Mouse (Mus musculus) natural killer cell, adult 2 months (primary cell): ENCODE measurements around the gene Stab1.
A peak's percentile ranks its signal among the peaks of the same experiment; 100 is the strongest.

Source experiments
- DNase-seq, 2 experiments: peaks; one replicate each; pipeline ENCODE4 v3.0.0; 2022; ENCODE audit warnings: low spot score in 2 of 2

Gene Stab1

GRCm38 (mm10) chr14:31194891-31195513 is 26.6 kb upstream of the Stab1 start:
- peak; percentile 20 to 27 for DNase-seq

DNA sequence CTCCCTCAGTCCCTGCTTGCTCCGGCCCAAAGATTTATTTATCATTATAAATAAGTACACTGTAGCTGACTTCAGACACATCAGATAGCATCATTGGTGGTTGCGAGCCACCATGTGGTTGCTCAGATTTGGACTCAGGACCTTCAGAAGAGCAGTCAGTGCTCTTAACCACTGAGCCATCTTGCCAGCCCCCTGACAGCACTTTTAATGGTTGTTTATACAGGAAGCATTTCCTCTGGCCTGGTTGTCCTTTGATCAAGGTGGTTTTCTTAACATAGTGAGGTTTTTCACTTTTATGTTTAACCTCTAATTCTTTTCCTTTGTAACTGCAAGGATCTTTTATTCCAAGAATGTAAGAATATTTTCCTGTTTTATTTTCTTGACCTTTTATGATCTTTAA is 26.0 kb upstream of the Stab1 start:
- DNase-seq: peak; percentile 31 to 42

DNA sequence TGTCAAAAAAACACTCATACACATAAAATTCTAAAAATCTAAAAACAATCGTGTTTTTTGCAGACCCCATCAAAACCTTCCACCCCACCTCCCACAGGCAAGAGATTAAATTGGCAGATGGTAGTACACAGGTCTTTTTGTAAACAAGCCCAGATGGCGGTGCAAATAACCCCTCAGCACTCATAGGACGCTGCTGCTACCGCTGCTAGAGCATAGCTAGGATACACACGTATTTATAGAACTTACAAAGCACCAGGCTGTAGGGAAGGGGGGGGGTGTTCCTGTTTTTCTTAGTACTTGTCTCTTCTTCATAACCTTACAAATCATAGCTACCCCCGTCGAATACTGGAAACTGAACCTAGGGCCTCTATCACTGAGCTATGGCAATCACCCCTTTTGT is 25.4 kb upstream of the Stab1 start:
- DNase-seq: no peak

DNA sequence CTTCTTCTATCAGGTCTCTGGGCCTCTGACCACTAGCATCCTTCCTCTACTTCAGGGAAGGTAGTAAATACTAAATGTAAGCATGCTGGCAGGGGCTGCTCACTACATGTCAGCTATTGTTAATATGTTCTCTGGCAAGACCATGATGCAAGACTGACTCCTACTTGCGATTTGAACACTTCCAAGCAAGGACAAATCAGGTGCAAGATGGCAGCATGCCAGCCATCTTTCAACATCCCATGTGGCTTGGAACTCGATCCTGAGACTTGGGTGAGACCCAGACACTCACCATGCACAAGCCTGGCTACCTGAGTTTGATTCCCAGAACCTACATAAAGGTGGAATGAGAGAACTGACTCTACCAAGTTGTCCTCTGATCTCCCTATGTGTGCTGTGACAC is 23.5 kb upstream of the Stab1 start:
- no peak for DNase-seq

DNA sequence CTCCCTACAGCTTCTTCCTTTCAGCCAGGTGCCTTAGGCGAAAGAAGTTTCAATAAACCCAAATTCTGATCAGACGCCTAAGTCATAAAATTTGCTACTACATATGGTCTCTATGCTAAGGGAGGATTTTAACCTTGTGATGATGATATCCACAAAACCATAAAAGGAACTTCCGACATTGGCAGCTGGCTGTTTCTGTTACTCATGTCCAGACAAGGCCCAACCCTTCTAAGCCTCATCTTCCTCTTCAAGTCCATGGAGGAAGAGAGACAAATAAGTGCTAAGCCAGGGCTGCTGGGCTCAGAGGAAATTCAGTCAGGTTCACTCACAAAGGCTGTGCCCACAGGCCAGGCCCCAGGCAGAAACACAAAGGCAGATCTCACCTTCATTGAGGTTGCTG is 20.9 kb upstream of the Stab1 start:
- no peak for DNase-seq

GRCm38 (mm10) chr14:31188771-31189181 is 20.3 kb upstream of the Stab1 start:
- no peak for DNase-seq

DNA sequence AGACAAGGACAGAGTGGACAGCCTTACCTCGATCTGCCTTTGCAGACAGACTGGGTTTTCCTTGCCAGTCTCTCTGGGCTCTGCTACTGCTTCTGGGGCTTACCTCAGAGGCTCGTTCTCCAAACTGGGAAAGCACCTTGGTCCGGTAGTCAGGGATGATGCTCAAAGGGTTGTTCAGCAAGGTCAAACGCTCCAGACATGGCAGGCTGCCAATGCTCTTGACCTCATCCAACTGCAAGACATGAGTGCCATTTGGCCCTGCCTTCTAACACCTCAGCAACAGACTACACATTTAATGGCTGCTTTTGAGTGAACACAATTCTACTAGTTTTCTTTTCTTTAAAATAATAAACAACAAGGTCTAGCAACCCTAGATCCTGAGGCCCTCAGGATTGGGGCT is 18.2 kb upstream of the Stab1 start:
- DNase-seq: no peak

GRCm38 (mm10) chr14:31184195-31184594 is 15.8 kb upstream of the Stab1 start:
- DNase-seq: no peak

DNA sequence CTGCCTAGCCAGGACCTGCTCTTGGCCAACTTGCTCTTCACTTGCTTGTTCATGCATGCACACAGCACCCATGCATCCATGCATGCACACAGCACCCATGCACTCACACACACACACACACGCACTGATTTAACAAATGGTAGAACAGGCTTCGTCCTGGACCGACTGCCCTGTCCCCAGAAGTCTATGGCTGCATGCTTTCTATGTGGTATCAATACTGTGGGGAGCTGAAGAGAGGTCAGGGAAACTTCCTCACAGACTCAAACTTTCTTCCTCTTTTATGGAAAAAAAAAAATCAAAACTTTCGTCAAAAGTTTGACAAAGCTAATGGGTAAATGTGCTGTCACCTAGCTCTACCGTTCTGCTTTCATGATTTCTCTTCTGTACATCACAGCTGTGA is 15.1 kb upstream of the Stab1 start:
- no peak for DNase-seq

- no peak for DNase-seq
Measured at GRCm38 (mm10) chr14:31182786-31183290, 14.4 kb upstream of the Stab1 start.

DNA sequence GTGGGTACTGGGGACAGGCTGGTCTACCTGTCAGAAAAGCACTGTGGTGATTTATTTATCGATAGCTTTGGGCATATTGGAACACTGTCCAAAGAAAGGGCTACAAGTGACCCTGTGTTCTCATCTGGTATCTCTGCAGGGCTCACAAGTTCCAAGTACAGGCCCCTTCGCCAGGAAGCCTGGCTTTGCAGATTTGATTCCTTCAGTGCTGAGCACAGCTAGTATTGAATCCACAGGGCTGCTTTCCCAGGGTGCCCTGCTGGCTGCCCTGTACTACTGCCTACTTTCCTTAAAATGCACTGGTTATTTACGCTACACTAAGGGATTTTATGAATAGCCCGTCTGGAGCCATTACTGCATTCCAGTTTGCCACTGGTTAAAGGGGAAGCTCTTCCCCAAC is 13.1 kb upstream of the Stab1 start:
- no peak for DNase-seq

GRCm38 (mm10) chr14:31179677-31180365 is 11.4 kb upstream of the Stab1 start:
- no peak for DNase-seq

GRCm38 (mm10) chr14:31177715-31178114 is 9.3 kb upstream of the Stab1 start:
- no peak for DNase-seq

DNA sequence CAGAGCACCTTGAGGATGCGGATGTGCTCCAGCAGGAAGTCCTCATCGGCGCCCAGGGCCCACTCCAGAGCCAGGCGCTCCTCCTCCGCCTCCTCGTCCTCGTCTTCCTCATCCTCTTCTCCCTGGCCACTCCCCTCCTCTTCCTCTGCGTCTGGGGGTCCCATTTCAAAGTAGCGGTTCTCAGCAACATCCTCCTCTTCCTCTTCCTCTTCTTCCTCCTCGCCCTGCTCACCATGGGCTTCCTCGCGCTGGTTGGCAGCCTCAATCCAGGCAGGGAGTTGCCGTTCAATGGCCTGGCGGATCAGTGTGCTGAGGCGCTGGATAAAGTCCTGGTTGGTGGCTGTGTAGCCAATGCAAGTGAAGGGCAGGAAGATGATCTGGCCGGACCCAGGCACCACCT is 8.8 kb upstream of the Stab1 start:
- no peak for DNase-seq

DNA sequence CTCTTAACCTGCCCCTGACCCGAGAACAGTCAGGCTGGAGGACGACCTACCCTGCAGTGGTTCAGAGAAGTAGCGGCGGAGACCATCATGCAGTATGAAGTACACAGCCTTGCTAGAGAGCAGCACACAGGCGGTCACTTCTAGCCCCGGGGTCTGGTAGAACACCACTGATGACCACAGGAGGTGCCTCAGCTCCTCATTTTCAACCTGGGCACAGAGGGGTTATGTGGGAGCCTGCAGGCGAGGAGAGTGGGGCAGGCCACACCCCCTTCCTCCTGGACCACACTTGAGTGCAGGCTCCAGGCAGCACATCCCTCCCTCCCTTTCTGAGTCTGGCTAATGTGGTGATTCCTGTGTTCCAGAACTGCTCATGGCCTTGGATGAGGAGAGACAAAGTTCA is 5.1 kb upstream of the Stab1 start:
- no peak for DNase-seq

DNA sequence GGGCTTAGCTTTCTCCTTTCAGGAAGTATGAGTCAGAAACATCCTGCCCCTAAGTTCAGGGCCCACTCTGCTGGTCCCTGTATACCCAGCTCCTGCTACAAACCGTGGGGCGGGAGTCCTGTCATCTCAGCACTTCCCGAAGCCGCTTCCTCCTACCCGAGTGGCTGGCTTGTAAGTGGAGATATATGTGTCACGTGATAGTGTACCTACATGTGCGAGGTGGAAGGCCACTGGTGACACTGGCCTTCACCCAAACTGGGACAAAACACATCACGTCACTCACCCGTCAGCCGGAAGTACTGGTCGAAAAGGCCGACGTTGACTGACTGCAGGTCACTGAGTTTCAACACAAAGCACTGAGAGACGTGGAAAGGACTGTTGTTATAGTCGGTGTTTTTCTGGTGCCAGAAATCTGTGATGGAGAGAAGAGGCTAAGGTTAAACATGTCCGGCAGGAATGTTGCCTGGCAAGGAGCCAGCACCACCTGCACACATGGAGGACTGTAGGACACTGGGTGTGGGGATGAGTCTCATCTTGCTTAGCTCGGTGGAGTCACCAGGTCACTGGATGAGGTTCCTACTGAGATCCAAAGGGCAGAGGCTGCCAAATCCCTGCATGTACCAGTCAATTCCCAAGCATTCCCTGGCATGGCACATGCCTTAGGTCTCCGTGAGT is 4.5 kb upstream of the Stab1 start:
- DNase-seq: no peak

- no peak for DNase-seq
Measured at GRCm38 (mm10) chr14:31171821-31172220, 3.4 kb upstream of the Stab1 start.

DNA sequence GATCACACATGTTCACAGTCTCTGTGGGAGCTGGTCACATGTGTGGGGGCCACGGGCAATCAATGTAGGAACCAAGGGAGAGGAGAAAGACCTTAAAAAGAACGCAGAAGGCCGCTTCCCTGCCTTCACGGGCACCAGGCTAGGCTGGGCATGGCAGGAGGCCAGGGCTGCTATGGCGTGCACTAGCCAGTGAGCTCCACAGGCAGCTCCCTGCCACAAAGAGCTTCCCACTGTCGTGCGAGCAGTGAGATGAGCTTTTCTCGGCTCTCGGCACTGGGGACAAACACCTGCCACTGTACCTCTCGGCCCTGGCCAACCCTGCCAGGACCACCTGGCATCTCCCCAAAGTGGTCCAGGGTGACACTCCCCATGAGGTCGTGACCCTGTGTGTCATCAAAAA is 2.9 kb upstream of the Stab1 start:
- DNase-seq: no peak

- DNase-seq: no peak
Measured at GRCm38 (mm10) chr14:31170963-31171362, 2.5 kb upstream of the Stab1 start.

GRCm38 (mm10) chr14:31169508-31169907 is 1.1 kb upstream of the Stab1 start:
- DNase-seq: no peak

DNA sequence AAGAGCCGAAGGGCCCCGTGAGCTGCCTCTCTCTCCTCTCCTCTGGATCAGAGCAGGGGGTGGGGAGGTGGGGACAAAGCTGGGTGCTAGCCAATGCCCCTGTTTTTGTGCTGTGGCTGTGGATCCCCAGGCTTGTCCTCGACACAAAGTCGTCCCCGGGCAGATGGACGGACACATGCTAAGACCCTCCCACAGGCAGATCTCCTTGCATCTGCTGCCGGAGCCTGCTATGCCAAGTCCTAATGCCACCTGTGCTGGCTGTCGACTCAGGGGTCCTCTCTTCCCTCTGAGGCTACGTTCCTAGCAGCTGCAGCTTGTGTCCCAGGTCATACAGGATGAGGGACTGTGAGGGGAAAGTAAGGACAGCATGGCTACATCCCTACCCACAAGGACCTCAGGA is 1.6 kb downstream of the Stab1 start:
- DNase-seq: no peak

DNA sequence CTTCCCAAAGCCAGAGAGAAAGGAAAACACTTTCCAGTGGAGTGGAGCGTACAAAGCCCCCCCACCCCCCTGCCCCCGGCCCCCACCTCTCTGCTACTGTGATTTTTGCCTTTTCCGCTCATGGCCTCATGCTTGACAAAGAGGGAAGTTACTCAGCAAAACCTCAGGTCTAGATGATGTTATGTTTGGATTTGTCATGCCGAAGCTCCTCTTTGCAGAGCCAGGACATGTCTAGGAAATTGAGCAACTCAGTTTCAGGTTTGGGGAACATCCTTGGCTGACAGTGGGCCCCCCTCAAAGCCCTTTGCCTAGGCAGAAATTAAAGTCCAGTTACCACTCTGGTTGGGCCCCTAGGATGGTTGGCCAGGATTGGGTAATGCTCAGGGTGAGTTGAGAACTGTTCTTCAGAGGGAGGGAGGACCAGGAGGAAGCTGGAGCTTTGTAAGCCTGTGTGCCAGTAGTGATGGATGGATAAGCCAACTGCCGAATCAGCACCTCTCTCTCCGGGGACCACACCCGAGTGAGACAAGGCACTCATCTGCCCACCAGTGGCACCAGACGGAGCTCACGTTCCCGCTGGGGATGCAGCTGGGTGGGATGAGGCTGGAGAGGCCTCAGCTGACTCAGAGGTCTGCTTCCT is 2.3 kb downstream of the Stab1 start:
- DNase-seq: no peak

GRCm38 (mm10) chr14:31165458-31165857 is 3.0 kb downstream of the Stab1 start:
- DNase-seq: no peak
